Mouse (Mus musculus) midbrain, embryonic 13.5 days (tissue): Measurements from ENCODE around the gene Mybpc2. TPM values are rescaled to one million over a fixed set of nuclear protein-coding genes. Genes with fewer than 3 reads are reported as not detected.

Experiments
- ATAC-seq: fragments of 200-750 bp; cut with Nextera tagmentation; 2 replicates; pipeline ENCODE4 v1.8.0; 2017; ENCODE audit warnings: mild to moderate bottlenecking, moderate TSS enrichment, moderate library complexity
- H3K27ac ChIP-seq: fragments of 300-500 bp; sonication (generic); 2 replicates; pipeline ENCODE4 v1.5.1; 2015; ENCODE audit warnings: inconsistent platforms, mild to moderate bottlenecking, moderate library complexity
- H3K27me3 ChIP-seq: fragments of 300-500 bp; sonication (generic); 2 replicates; pipeline ENCODE4 v1.6.1; 2015; ENCODE audit warnings: mild to moderate bottlenecking, inconsistent platforms
- H3K36me3 ChIP-seq: fragments of 300-500 bp; sonication (generic); 2 replicates; pipeline ENCODE4 v1.6.1; 2015; ENCODE audit warnings: mild to moderate bottlenecking, inconsistent platforms
- H3K4me1 ChIP-seq: fragments of 300-500 bp; sonication (generic); replicated peaks from 2 replicates; pipeline ENCODE4 v1.6.1; 2015; ENCODE audit warnings: inconsistent platforms
- H3K4me2 ChIP-seq: fragments of 300-500 bp; sonication (generic); replicated peaks from 2 replicates; pipeline ENCODE4 v1.6.1; 2015; ENCODE audit warnings: moderate library complexity, mild to moderate bottlenecking, inconsistent platforms
- H3K4me3 ChIP-seq: fragments of 300-500 bp; sonication (generic); replicated peaks from 2 replicates; pipeline ENCODE4 v1.5.1; 2015; ENCODE audit warnings: mild to moderate bottlenecking, inconsistent platforms
- H3K9ac ChIP-seq: fragments of 300-500 bp; sonication (generic); replicated peaks from 2 replicates; pipeline ENCODE4 v1.6.1; 2015; ENCODE audit warnings: mild to moderate bottlenecking, inconsistent platforms
- H3K9me3 ChIP-seq: fragments of 300-500 bp; sonication (generic); 2 replicates; pipeline ENCODE4 v1.6.1; 2016; ENCODE audit warnings: mild to moderate bottlenecking, inconsistent platforms
- WGBS: fragments of 180-500 bp; shearing (Covaris S2); methylation state at CpG from one replicate; pipeline ENCODE4 v1.1.7; 2015; 5-methylcytosine and 5-hydroxymethylcytosine counted together
- polyA plus RNA-seq: library from polyadenylated mRNA; unstranded; fragments of >200 nt; fragmentation: Nextera tagmentation; extraction: Ambion mirVana; gene quantifications from 2 replicates; pipeline ENCODE4 v1.2.1, GENCODE M21; 2015

Mybpc2 gene
- polyA plus RNA-seq, 1 experiment from 2014 or later = 0.16 TPM

- no peak overlapping the region for H3K4me2 ChIP-seq
- peaks cover 6% of the 10 kb centered on the region for H3K4me1 ChIP-seq
- WGBS = 66% methylated on average over 5 of the region's 5 CpGs
- H3K9me3 ChIP-seq = no peaks in the 10 kb centered on the region
- no peak overlapping the region for H3K4me3 ChIP-seq
- no peak for ATAC-seq
- H3K27me3 ChIP-seq = peaks cover 30% of the 10 kb centered on the region
- peaks cover 38% of the 10 kb centered on the region for H3K36me3 ChIP-seq
- no peak overlapping the region for H3K27ac ChIP-seq
- H3K9ac ChIP-seq = no peak overlapping the region
These were observed 6.8 kb upstream of the Mybpc2 start for GRCm38 (mm10) chr7:44531207-44531606.

GRCm38 (mm10) chr7:44530507-44530906 lies 6.1 kb upstream of the Mybpc2 start:
- no peak overlapping the region for H3K27ac ChIP-seq
- H3K4me2 ChIP-seq = no peak overlapping the region
- H3K9me3 ChIP-seq = no peaks in the 10 kb centered on the region
- H3K4me3 ChIP-seq = no peak overlapping the region
- no peak for ATAC-seq
- no peak overlapping the region for H3K9ac ChIP-seq
- WGBS = 77% methylated on average over 3 of the region's 3 CpGs
- H3K36me3 ChIP-seq = peaks cover 32% of the 10 kb centered on the region
- H3K4me1 ChIP-seq = peaks cover 6% of the 10 kb centered on the region
- H3K27me3 ChIP-seq = peaks cover 37% of the 10 kb centered on the region

- peaks cover 47% of the 10 kb centered on the region for H3K27me3 ChIP-seq
- peaks cover 8% of the 10 kb centered on the region for H3K4me1 ChIP-seq
- H3K27ac ChIP-seq = no peak overlapping the region
- ATAC-seq = no peak
- no peak overlapping the region for H3K4me2 ChIP-seq
- H3K9me3 ChIP-seq = no peaks in the 10 kb centered on the region
- no peak overlapping the region for H3K4me3 ChIP-seq
- H3K9ac ChIP-seq = no peak overlapping the region
- 71% methylated on average over 5 of the region's 5 CpGs for WGBS
- H3K36me3 ChIP-seq = peaks cover 24% of the 10 kb centered on the region
These were observed 5.1 kb upstream of the Mybpc2 start for GRCm38 (mm10) chr7:44529518-44529917.

GRCm38 (mm10) chr7:44527483-44528398 lies 3.3 kb upstream of the Mybpc2 start:
- 4% methylated on average over 40 of the region's 40 CpGs for WGBS
- H3K27me3 ChIP-seq = peaks cover 64% of the 10 kb centered on the region

GRCm38 (mm10) chr7:44526414-44527154 lies 2.1 kb upstream of the Mybpc2 start:
- no peaks in the 10 kb centered on the region for H3K9me3 ChIP-seq
- 88% methylated on average over 14 of the region's 14 CpGs for WGBS
- no peak overlapping the region for H3K4me2 ChIP-seq
- peaks cover 10% of the 10 kb centered on the region for H3K4me1 ChIP-seq
- no peak overlapping the region for H3K4me3 ChIP-seq
- peaks cover 76% of the 10 kb centered on the region for H3K27me3 ChIP-seq
- ATAC-seq = no peak
- no peak overlapping the region for H3K27ac ChIP-seq
- no peak overlapping the region for H3K9ac ChIP-seq
- H3K36me3 ChIP-seq = no peaks in the 10 kb centered on the region

More at GRCm38 (mm10) chr7:44527483-44528398, 3.3 kb upstream of the Mybpc2 start:
- Histone ChIP-seq H3K36me3 (0 out of 2 replicates have a peak, but pooled peaks cover 6% of the 10 kb centered on the region), H3K4me2 (peak overlapping the region; percentile 64), H3K27ac (no peak overlapping the region), H3K9me3 (no peaks in the 10 kb centered on the region), H3K4me3 (peak overlapping the region; percentile 36), H3K4me1 (peaks cover 9% of the 10 kb centered on the region), H3K9ac (peak overlapping the region; percentile 45)
- ATAC-seq = 0 out of 2 replicates have a peak, but pooled peaks have one; percentile 35

GRCm38 (mm10) chr7:44525126-44525832 lies 823 bp upstream of the Mybpc2 start:
- ATAC-seq = no peak
- Histone ChIP-seq H3K4me3 (no peak overlapping the region), H3K9ac (peak overlapping the region; percentile 32; the same call in 1 of the 2 replicates), H3K27me3 (peaks cover 81% of the 10 kb centered on the region), H3K4me1 (peaks cover 12% of the 10 kb centered on the region), H3K9me3 (no peaks in the 10 kb centered on the region), H3K27ac (no peak overlapping the region), H3K4me2 (no peak overlapping the region), H3K36me3 (no peaks in the 10 kb centered on the region)
- WGBS = 15% methylated on average over 22 of the region's 22 CpGs

- Histone ChIP-seq H3K9me3 (no peaks in the 10 kb centered on the region), H3K36me3 (no peaks in the 10 kb centered on the region), H3K4me1 (peaks cover 11% of the 10 kb centered on the region), H3K27ac (no peak overlapping the region), H3K4me2 (no peak overlapping the region), H3K27me3 (peaks cover 64% of the 10 kb centered on the region), H3K4me3 (no peak overlapping the region), H3K9ac (no peak overlapping the region)
- WGBS = 74% methylated on average over 2 of the region's 2 CpGs
- ATAC-seq = no peak
These were observed 1.4 kb downstream of the Mybpc2 start for GRCm38 (mm10) chr7:44523056-44523455.

- H3K4me1 ChIP-seq = 0 out of 2 replicates have a peak, but pooled peaks cover 6% of the 10 kb centered on the region
- WGBS = 2% methylated on average over 20 of the region's 20 CpGs
- no peaks in the 10 kb centered on the region for H3K9me3 ChIP-seq
- peak overlapping the region; percentile 36 for H3K4me2 ChIP-seq
- H3K9ac ChIP-seq = 0 out of 2 replicates have a peak overlapping the region, but pooled peaks have one; percentile 19
- peak; percentile 47 for ATAC-seq
- H3K27ac ChIP-seq = no peak overlapping the region
- H3K27me3 ChIP-seq = peaks cover 56% of the 10 kb centered on the region
- peak overlapping the region; percentile 8; the same call in 1 of the 2 replicates for H3K4me3 ChIP-seq
- no peaks in the 10 kb centered on the region for H3K36me3 ChIP-seq
These were observed 2.7 kb downstream of the Mybpc2 start for GRCm38 (mm10) chr7:44521710-44522109.

- H3K9ac ChIP-seq = no peak overlapping the region
- ATAC-seq = no peak
- H3K36me3 ChIP-seq = no peaks in the 10 kb centered on the region
- H3K9me3 ChIP-seq = no peaks in the 10 kb centered on the region
- WGBS = 56% methylated on average over 3 of the region's 3 CpGs
- H3K4me3 ChIP-seq = no peak overlapping the region
- H3K4me1 ChIP-seq = 0 out of 2 replicates have a peak, but pooled peaks cover 6% of the 10 kb centered on the region
- no peak overlapping the region for H3K27ac ChIP-seq
- no peak overlapping the region for H3K4me2 ChIP-seq
- H3K27me3 ChIP-seq = peaks cover 57% of the 10 kb centered on the region
These were observed 3.5 kb downstream of the Mybpc2 start for GRCm38 (mm10) chr7:44520990-44521389.

GRCm38 (mm10) chr7:44519240-44519913 lies 5.1 kb downstream of the Mybpc2 start:
- 76% methylated on average over 9 of the region's 9 CpGs for WGBS
- H3K36me3 ChIP-seq = no peaks in the 10 kb centered on the region
- H3K9me3 ChIP-seq = no peaks in the 10 kb centered on the region
- no peak overlapping the region for H3K4me3 ChIP-seq
- no peak overlapping the region for H3K9ac ChIP-seq
- H3K27ac ChIP-seq = no peak overlapping the region
- ATAC-seq = no peak
- H3K27me3 ChIP-seq = peaks cover 48% of the 10 kb centered on the region
- 0 out of 2 replicates have a peak, but pooled peaks cover 3% of the 10 kb centered on the region for H3K4me1 ChIP-seq
- H3K4me2 ChIP-seq = no peak overlapping the region

- H3K4me2 ChIP-seq = no peak overlapping the region
- no peaks in the 10 kb centered on the region for H3K36me3 ChIP-seq
- H3K27ac ChIP-seq = no peak overlapping the region
- peaks cover 16% of the 10 kb centered on the region; the same call in 1 of the 2 replicates for H3K27me3 ChIP-seq
- H3K4me1 ChIP-seq = no peaks in the 10 kb centered on the region
- H3K9ac ChIP-seq = no peak overlapping the region
- H3K4me3 ChIP-seq = no peak overlapping the region
- H3K9me3 ChIP-seq = 0 out of 2 replicates have a peak, but pooled peaks cover 1% of the 10 kb centered on the region
- no peak for ATAC-seq
These were observed 17.0 kb downstream of the Mybpc2 start for GRCm38 (mm10) chr7:44507491-44507890.
